Mouse (Mus musculus): ENCODE data around the gene Zcchc4. TPM values are rescaled to one million over a fixed set of nuclear protein-coding genes. Genes with fewer than 3 reads are reported as not detected.

Gene Zcchc4
- total RNA-seq, 4 experiments from 2014 or later = 10.1 to 14.0 (median 12.0) TPM

DNA sequence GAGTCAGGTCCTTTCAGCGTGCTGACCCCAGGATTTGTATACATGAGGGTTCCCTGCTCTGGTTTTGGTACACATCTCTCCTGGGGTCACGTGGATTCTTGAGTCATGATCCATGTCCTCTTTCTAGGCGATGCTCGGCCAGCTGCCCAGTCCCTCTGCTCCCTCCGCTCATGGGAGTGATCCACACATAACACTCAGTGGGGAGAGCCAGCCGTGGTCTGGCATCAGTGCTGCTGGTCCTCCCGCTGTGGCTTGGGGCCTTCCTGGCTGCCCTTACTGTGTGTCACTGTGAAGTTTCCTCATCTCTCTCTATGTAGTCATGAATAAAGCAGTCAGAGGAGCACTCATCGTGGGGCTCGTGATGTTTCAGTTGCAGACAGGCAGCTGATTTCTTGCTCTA, 18.9 kb downstream of the Zcchc4 start:
- DNase-seq (ENCODE audit: low spot score in 2 of 2) = no peak

DNA sequence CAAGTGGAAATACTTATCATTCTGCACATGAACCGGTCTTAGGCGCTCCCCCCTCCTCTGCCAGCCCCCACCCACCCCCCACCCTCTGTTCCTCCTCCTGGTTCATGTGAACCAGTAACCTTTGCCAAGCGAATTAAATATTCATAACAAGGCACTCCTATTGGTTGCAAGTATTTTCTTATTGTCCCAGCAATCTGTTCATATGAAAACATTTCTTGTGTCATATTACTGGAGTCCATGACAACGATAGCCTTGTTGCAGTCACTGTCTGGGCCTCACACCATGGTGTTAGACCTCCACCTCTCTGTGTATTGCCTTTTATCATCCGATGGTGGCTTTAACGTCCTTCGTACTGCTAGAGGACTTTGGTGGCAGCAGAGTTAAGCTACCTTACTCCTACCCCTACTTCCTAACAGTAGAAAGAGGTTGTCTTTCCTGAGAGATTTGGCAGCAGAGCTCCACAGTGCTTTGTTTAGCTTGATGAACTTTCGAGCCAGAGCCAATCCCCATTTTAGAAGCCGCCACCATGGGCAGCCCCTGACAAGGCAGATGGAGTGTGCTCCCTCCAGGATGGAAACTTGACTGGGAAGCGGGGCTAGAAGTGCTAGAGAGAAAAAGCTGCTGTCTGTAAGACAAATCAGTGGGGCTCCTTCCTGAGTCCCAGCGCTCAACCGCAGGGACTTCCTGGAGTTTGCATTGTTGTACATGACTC, 24.2 kb downstream of the Zcchc4 start:
- DNase-seq (ENCODE audit: low spot score in 2 of 2) = no peak

DNA sequence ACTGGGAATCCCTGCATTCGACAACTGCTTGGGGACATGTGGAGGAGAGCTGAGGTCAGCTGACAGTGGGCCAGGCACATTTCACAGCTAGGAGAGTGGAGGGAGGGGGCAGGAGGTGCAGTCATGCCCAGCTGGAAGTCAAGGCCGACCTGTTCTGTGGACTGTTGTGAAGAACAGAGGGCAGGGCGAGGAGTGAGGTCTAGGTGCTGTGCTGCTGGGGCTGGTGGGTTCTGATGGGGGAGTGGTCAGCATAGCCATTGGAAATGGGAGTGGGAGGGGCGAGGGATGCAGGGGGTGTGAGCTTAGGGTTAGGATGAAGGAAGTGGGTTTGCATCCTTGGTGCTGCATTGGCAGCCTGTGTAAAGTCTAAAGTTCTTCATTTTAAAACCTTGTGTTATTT, 30.6 kb downstream of the Zcchc4 start:
- no peak for DNase-seq (ENCODE audit: low spot score in 2 of 2)

DNA sequence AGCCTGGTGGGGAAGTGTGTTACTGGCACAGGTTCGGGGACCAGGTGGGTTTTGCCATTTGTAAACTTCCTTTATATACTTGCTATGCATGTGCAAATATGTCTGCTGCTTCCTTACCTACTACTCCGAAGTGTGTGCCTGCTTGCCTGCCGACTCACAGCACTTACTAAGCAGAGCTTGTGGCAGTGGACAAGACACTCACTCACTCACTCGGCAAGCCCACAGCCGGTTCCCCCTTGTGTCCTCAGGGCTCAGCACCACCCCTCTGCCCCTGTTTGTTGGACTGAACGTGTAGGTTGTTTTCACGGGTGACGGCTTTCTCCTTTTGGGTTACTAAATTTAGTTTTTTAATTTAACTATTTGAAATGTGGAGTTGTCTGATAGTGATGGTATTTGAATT, 31.1 kb downstream of the Zcchc4 start:
- DNase-seq (ENCODE audit: low spot score in 2 of 2) = no peak

DNA sequence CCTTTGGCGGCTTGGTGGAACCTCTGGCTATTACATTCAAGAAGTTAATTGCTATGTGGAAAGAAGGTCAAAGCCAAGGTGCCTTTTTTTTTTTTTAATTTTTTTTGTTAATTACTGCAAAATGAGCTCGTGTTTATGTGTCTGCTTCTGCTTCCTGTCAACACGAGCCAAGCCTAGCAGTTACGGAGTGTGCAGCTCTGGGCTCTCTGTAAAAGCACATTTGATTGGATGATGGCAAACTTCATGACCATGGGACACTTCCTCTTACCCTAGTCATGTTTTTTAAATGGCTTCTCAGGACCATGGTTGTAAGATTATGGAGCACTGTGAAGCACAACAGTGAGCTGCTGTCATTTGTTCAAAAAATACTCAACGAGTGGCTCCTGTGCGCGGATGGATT, 31.8 kb downstream of the Zcchc4 start:
- DNase-seq (ENCODE audit: low spot score in 2 of 2) = no peak

DNA sequence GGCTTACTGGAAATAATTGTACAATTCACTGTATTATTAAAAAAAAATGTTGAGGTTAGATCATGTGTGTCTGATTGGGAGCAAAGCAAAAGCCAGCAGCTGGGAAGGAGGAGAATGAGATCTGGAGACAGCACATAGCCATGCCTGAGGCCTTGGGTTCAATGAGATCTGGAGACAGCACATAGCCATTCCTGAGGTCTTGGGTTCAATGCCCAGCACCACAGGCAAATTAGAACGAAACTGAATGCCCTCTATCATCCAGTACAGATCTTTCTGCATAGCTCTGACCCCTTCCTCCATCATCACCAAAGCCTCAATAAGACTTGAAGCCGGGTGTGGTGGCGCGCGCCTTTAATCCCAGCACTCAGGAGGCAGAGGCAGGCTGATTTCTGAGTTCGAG, 35.2 kb downstream of the Zcchc4 start:
- DNase-seq (ENCODE audit: low spot score in 2 of 2) = no peak

DNA sequence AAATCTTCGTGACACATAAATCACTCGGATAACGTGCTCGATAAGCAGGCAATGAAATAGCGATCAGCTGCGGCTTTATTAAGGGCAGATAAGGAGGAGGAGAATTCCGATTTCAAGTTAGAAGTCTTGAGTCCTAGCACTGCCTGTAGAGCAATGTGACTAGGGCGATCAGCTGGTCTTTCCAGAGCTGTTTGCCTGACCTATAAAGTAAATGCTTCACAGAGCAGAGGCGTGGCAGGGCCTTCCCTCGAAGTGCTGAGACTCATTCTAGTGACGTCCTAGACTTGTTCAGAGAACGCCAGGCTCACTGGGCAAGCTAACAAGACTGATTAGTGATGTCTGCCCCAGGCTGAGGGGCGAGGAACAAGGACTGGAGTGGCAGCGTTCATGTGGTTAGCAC, 35.8 kb downstream of the Zcchc4 start:
- no peak for DNase-seq (ENCODE audit: low spot score in 2 of 2)

DNA sequence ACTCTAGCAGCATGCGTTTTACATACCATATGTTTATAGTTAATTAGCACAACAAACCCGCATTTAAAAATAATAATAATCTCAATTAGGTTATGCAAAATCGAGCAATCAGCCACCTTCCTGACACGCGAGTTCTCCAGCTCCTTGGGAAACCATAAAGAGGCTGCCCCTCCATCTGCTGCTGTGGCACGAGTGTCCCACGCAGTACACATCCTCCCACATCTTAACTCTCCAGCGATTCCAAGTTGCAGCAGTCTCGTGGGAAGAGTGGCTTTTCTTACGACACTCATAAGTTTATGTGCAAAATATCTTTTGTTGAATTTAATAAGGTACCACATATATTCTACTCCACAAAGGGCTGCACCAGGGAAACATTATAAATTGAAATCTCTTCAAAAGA, 37.2 kb downstream of the Zcchc4 start:
- DNase-seq (ENCODE audit: low spot score in 2 of 2) = no peak

DNA sequence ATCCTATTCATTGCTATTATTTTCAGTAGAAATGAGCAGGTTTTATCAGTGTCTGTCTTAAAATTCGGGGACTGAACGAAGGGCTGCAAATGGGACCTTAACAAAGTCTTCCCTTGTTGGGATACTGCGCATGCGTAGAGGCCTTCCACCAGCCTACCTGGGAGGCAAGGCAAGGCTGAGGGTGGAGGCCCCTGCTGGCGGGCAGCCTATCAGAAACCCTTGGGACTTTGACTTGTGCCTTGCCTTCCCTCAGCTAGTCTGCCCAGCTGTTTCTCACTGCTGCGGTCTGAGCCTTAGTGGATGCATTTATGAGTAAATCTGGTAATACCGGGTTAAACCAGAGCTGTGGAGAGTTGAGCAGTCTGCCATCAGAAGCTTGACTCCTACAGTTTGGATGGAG, 38.1 kb downstream of the Zcchc4 start:
- DNase-seq (ENCODE audit: low spot score in 2 of 2) = no peak

DNA sequence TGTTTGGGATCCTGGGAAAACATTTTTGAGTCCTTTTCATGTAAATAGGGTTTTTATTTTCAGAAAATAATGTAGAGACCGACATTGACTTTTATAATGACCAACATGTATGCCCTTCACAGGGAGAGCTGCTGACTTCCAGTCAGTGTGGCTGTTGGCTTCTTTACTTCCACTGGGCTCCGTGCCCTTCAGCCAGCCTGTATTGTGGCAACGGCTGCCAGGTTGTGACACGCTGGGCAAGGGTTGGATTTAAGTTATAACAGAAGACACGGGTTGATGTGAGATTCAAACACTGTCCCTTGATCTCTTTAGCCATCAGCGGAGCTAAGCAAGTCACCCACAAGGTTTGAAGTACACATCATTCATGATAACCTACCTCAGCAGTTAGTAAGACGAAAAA, 43.5 kb downstream of the Zcchc4 start:
- DNase-seq (ENCODE audit: low spot score in 2 of 2) = no peak

DNA sequence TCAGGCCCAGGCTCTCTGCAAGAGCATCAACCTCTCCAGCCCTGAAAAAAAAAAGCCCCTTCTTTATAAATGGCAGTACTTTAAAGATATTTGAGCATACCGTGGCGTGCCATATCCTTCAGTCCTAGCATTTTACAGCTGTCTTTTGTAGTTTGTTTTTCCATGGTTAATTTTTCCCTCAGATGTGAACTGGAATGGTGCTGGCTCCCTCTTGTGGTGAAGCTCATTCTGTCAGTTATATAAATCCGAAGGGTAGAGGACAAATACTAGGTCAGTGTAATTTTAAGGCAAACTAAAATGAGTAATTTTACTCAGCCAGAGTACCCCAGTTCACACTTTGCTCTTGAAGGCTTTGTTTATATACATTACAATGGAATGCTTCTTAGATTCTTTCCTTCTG, 46.5 kb downstream of the Zcchc4 start:
- peak; percentile 30 to 62 for DNase-seq (ENCODE audit: low spot score in 2 of 2)

DNA sequence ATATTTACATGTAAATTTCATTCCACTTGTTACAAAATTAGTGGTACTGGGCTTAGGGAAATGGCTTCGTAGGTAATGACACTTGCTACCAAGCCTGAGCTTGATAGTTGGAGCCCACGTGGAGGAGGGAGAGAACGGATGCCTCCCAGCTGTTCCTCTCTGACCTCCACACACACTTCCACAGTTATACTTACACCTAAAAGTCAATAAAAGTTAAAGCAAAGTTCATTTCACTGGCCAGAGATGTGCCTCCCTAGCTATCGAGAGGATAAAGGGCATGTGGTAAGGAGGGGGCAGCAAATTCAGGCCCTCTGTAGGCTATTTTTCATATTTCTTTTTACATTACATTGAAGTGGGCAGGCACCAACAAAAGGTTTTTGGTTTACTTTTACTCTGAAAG, 52.7 kb downstream of the Zcchc4 start:
- DNase-seq (ENCODE audit: low spot score in 2 of 2) = no peak

DNA sequence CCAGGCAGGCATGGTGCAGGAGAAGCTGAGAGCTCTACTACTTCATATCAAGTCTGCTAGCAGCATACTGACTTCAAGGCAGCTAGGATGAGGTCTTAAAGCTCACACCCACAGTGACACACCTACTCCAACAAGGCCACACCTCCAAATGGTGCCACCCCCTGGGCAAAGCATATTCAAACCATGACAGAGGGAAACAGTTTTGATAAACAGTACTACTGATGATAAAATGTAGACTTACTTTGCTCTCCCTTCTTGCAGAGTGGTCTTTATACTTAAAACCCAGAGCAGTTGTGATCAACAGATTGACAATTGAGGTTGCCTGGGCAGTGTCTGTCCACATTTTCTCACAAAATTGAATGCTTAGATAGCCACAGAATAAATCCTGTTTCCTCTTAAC, 57.8 kb downstream of the Zcchc4 start:
- DNase-seq (ENCODE audit: low spot score in 2 of 2) = no peak

DNA sequence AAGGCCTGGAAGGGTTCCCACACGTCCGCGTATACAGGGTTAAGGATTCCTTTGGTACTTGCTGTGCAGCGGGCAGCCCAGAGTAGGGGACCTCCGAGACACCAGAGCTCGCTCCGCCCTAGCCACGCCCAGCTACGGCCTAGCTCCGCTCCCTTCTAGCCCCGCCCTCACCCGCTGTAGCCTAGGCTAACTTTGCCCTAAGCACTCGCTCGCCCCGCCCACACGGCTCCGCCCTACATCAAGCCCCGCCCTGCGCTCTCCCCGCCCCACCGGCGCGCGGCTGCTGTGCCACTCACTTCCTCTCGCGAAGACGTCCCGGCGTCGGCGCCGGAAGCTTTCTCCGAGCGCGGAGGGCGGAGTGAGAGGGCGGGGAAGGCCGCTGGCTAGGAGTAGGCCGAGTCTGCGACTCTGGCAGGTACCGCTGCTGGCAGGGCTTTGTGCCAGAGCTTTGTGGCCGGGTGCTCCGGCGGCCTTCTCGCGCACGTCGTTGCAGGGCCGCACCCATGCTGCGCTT, 58.6 kb downstream of the Zcchc4 start, which contains the start of gene Anapc4:
Gene Anapc4, plus strand, starts transcription at position 252 of the 514 bp plus-strand sequence.
- DNase-seq (ENCODE audit: low spot score in 2 of 2) = peak; percentile 98 to 99

DNA sequence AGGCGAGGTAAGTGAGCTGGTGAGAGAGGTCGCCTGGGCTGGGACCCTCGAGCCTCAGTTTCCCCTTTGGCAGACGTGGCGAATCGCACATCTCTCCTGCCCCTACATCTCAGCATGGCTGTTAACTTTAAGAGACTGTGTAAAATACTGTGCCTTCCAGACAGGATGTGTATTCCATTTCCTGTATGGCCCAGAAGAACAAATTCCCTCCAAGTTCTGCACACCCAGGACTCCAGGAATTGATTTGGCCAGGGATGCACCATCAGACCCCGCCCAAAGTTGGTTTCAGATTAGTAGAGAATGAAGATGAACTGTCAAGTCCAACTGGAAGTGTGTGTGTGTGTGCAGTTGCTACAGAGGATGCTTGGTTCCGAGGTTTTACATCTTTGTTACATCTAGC, 59.2 kb downstream of the Zcchc4 start:
- DNase-seq (ENCODE audit: low spot score in 2 of 2) = no peak

DNA sequence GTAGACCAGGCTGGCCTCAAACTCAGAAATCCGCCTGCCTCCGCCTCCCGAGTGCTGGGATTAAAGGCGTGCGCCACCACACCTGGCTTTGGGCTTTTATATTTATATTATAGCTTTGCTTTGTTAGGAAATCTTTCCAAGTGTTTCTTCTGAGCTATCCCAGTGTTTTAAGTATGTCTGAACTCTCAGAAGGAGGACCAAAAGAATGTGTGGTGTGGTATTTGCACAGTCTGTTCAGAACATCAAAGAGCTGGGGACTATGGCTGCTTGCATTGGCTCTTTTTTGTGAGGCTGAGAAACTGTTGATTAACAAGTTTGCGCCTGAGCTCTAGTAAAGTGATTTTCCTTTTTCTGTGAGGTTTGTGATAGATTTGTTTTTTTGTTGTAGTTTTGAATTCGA, 69.1 kb downstream of the Zcchc4 start:
- no peak for DNase-seq (ENCODE audit: low spot score in 2 of 2)

DNA sequence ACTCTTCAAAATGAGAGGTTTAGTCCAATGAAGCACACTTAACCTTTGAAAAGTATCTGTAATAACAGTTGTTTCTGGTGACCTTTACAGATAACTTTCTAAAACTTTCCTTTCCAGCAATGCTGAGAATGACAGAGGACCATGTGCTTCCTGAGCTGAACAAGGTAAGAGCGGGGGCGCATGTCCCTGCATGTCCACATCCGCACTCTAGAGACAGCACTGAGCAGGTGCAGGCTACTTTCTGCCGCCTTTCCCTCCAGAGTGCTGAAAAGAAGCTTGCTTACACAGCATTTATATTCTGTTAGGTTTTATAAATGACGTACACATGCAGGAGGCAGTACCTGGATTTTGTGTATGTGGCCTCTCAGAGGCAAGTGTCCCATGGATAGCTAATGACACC, 80.5 kb downstream of the Zcchc4 start:
- no peak for DNase-seq (ENCODE audit: low spot score in 2 of 2)

DNA sequence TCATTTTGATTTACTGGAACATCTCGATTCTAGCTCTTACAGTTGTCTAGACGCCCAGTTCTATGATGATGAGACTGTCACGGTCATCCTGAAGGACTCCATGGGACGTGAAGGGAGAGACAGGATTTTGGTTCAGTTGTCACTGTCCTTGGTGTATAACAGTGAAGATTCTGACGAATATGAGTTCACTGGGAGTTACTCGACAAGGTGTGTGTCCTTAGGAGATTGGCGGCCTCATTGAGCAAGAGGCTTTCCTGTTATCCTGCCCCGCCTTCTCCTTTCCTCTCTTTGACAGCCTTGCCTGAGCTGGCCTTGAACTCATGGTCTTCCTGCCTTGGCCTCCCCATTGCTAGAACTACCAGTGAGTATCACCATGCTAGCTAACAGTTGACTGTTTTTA, 89.2 kb downstream of the Zcchc4 start:
- DNase-seq (ENCODE audit: low spot score in 2 of 2) = no peak

DNA sequence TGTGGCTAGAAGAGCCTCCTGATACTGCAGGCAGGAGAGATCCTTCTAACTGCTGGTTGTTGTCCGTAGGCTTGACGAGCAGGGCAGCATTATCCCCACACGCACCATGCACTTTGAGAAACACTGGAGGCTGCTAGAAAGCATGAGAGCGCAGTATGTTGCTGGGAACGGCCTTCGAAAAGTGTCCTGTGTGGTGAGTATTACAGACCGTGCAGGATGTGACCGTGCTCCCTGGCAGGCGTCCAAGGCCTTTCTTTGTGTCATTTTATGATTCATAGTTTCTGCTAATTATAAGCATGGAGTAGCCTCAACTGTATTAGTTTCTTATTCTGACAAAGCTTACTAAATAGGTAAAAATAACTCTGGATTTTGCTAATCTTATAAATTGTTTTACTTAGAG, 90.6 kb downstream of the Zcchc4 start:
- no peak for DNase-seq (ENCODE audit: low spot score in 2 of 2)

DNA sequence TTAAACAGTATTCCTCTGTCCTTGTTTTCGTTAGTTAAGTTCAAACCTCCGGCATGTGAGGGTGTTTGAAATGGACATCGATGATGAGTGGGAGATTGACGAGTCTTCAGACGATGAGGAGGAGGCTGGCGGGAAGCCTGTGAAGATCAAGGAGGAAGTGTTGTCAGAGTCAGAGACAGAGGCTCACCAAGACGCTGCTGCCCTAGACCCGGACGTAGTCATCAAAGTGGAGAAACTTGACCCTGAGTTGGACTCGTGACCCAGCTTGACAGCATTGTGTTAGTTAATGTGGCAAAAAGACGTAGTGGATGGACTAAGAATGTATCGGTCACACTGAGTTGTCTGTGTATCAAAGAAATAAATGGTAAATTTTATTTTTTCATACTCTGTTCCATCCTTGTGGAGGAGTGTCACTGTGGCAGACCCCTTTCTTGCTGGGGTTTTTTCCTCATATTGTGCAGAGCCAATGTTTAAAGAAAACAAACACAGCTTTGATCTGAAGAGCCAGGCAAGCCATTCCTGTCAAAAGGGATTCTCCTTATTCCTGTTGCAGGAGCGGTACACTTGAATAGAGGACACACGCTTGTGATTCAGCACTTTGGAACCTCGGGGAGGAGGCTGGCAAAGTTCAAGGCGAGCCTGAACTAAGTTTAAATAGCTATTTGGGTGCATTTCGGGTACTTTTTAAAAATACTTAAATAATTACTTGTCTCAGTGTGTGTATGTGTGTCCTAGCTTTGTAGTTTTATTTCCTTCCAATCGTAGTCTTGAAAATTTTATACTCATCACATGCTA, 91.3 kb downstream of the Zcchc4 start:
- DNase-seq (ENCODE audit: low spot score in 2 of 2) = no peak

DNA sequence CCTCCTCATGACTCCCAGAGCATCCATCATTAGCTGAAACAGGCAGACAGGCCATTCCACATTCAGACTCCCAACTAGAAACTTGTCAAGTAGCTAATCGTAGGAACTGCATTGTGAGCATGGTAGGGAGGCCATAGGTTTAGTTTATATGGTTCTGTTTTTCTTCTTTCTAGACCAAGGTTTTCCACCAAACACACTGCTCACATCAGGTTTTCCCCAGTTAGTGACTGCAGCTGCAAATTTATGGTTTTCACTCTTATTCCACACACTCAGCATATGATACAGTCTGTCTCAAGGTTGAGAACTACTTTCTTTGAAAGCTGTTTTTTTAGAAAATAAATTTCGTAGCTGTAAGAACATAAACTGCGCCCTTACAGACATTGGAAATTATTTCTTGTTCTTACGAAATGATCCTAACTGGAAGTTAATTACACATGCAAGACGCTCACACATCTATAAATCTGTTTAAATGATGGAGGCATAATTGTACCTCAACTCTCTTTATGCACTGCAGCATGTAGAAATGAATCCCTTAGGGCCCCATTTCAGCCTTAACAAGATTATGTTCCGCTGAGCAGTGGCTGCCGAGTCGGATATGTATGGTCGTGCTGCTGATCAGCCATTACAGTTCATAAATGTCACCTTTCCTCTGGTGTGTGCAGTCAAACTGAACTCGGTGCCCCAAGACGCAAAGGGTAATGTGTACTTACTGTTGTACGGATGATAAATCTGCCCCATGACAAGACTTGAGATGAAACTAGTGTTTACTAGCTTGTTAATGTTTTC, 93.9 kb downstream of the Zcchc4 start:
- DNase-seq (ENCODE audit: low spot score in 2 of 2) = no peak

DNA sequence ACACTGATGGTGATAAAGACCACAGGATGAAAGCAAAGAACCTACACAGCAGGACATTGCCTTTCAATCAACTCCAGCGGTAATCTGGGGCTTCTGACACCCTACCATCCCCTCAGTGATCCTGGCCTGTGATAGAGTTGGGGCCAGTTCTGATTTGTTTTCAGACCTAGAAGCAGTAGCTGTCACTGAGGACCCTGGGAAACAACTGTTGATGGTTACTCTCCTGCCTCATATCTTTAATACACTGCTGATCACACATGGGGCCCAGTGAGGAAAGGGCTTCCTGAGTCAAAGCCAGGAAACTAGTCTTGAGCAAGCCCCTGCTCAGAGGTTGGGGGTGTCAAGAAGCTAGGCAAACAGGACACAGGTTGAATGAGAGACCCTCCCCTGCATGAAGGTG, 96.3 kb downstream of the Zcchc4 start:
- no peak for DNase-seq (ENCODE audit: low spot score in 2 of 2)
